Mouse (Mus musculus) ovary, adult 18-20 months (tissue): ENCODE results near the gene Nfia.

Source experiments
- DNase-seq: peaks from one replicate; pipeline ENCODE4 v3.0.0; 2022; ENCODE audit warnings: low spot score, mixed read lengths

The Nfia gene

GRCm38 (mm10) chr4:98136072-98136471, 363.5 kb downstream of the Nfia start:
- no peak for DNase-seq

- no peak for DNase-seq
Observed at GRCm38 (mm10) chr4:98142879-98143436, 370.4 kb downstream of the Nfia start.

GRCm38 (mm10) chr4:98150576-98150975, 378.0 kb downstream of the Nfia start:
- no peak for DNase-seq

- no peak for DNase-seq
Observed at GRCm38 (mm10) chr4:98157921-98158320, 385.4 kb downstream of the Nfia start.

GRCm38 (mm10) chr4:98166379-98166778, 393.8 kb downstream of the Nfia start:
- DNase-seq: no peak
